Mouse (Mus musculus) heart, postnatal 4 days (tissue): ENCODE measurements around the gene Des. TPM values are rescaled to one million over a fixed set of nuclear protein-coding genes. Genes with fewer than 3 reads are reported as not detected.

Source experiments
- DNase-seq: peaks from one replicate; pipeline ENCODE4 v3.0.0; 2021
- total RNA-seq, 2 experiments: library from RNA; stranded (reverse); gene quantifications; 2 replicates each; pipeline ENCODE4 v1.2.3; 2021

The Des gene
- total RNA-seq, 2 experiments from 2014 or later = 742 to 747 TPM

- DNase-seq = no peak
These were observed 24.5 kb downstream of the Des start for GRCm38 (mm10) chr1:75384470-75385141.

GRCm38 (mm10) chr1:75385142-75385730 lies 25.1 kb downstream of the Des start:
- DNase-seq = no peak

- DNase-seq = no peak
These were observed 26.0 kb downstream of the Des start for GRCm38 (mm10) chr1:75386149-75386548.

- peak; percentile 42 for DNase-seq
These were observed 27.4 kb downstream of the Des start for GRCm38 (mm10) chr1:75387469-75387928.

DNA sequence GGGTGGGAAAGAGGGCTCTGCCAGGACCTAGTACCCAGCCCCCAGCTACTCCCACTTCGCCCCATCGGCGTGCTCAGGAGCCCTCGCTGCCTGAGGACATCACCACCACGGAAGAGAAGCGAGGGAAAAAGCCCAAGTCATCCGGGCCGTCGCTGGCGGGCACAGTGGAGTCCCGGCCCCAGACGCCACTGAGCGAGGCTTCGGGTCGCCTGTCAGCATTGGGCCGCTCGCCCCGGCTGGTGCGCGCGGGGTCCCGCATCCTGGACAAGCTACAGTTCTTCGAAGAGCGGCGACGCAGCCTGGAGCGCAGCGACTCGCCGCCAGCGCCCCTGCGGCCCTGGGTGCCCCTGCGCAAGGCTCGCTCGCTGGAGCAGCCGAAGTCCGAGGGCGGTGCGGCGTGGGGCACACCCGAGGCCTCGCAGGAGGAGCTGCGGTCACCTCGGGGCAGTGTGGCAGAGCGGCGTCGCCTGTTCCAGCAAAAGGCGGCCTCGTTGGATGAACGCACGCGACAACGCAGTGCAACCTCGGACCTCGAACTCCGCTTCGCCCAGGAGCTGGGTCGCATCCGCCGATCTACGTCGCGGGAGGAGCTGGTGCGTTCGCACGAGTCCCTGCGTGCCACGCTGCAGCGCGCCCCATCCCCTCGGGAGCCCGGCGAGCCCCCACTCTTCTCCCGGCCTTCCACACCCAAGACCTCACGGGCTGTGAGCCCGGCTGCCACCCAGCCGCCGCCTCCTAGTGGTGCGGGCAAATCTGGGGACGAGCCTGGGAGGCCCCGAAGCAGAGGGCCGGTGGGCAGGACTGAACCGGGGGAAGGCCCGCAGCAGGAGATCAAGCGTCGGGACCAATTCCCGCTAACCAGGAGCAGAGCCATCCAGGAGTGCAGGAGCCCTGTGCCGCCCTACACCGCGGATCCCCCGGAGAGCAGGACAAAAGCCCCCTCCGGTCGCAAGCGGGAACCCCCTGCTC lies 28.1 kb downstream of the Des start:
- no peak for DNase-seq

DNA sequence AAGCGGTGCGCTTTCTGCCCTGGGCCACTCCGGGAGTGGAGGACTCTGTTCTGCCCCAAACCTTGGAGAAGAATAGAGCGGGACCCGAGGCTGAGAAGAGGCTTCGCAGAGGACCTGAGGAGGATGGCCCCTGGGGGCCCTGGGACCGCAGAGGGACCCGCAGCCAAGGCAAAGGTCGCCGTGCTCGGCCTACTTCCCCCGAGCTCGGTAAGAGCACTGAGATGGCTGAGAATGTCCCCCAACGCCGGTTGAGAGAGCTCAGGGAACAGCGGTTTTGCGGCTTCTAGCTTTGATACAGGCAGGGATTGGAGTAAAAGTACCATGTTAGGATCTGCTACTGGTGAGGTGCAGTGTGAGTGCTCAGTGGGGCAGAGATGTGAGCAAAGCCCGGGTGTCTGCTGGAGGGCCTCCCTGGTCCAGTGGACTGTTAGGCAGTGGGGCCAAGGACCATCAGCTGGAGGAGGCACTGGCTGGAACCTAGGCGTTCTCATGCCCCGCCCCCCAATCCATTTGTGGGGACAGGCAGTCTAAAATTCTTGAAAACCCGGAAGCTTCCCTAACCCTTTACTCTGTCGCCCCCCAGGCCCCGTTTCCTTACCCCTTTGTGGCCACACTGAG lies 28.9 kb downstream of the Des start:
- DNase-seq = no peak

DNA sequence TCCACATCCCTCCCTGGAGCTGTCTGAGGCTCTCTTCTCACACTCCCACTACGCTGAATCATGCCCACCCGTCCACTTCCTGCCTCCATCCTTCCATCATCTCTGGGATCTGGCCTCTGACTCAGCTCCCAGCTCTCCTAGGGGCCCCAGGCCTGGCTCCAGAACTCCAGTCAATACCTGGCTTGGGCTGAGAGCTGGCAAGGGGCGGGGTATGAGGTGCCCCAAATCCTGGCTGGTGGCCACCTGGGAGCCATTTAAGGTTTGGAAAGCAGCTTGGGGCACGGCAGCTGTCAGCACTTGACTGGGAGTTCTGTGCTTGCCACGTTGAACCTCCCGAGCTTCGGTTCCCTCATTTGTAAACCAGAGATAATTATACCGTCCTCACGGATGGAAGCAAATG lies 33.0 kb downstream of the Des start:
- DNase-seq = peak; percentile 92

DNA sequence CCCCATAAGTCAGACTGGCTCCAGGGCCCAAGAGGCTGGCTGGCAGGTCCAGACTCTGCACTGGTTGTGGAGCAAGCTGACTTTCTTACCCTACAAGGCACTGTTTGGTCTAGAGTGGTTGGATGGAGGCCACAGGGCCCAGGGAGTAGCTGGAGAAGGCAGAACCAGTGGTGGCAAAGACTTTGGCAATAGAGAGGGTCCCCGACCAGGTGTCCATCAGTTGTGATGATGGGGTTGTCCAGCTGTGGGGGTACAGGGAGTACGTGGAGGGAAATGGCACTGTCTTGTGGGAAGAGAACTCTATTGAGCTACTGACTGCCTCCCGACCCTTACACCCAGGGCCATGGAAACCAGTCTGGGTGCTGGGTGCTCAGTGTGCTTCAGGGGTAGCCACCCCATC lies 33.7 kb downstream of the Des start:
- no peak for DNase-seq

GRCm38 (mm10) chr1:75398761-75399402 lies 38.8 kb downstream of the Des start:
- DNase-seq = peak; percentile 89

DNA sequence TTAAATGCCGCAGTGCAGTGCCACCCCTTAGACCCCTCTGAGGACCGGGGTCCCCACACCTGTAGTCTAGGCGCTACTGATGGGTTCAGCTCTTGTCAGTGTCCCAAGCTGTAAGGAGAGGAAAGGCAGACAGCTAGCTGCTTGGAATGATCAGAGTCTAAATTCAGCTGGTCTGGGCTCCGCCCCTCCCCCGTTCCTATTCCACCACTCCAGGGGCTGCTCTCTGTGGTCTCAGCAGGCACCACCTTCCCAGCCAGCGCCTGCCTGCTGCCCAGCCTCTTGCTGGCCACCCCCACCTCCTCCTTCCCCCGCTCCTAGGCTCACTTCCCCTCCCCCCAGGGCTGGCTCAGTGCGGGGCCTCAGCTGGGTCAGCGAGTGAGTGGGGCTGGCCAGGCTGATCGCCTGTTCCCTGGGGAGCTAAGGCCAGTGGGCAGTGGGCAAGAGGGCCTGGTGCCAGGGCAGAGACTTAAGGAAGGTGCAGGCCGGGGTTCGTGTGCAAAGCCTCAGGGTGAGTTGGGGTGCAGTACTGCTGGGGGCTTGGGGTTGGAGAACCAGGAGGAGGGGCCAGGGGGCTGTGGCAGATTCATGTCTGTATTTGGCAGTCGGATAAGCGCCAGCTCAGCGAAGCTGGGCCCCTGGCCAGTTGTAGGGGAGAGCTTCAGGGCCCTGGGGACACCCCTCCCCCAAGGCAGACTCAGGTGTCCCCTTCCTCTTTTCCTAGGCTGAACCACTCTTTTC lies 39.8 kb downstream of the Des start:
- peak; percentile 91 for DNase-seq

DNA sequence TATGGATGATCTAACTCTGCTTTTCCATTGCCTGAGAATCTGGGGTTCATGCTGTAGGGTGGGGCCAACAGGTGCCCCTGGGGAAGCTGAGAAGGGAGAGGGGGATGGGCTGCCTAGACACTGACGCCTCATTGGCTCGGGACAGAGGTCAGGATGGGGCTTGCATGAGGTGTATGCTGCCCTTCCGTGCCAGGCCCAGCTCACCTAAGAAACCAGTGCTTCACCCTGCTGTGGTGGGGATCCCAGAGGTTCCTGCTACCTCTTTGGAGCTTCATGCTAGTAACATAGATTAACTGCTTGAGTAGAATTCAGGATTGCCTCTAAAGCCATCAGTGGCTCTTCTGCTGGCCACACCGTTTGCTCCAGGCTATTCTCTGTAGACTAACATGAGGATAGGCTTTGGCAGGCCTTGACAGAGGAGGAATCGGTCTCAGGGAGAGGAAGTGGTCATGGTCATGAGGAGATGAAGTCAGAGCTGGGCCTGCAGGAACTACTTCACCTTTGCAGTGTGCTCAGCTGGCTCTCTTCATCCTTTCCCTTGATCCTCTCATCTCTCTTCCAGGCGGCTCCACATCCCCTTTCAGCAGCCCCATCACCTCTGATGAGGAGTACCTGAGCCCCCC lies 40.5 kb downstream of the Des start:
- DNase-seq = no peak

DNA sequence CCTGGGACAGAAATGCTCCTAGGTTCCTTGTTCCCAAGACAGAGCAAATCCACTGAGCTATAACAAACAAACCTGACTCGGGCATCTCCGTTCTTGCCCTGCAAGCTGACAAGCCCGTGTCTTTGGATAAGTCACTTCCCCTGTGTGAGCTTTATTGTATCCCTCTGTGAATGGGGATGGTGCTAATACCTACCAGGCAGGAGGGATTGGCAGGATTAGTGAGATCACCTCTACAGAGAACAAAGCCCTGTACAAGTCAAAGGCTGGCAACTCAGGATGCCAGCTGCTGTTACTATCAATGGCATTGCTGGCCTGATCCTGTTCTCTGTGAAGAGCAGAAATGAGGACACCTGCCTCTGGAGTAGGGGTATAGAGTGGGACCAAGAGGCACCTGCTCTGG lies 45.4 kb downstream of the Des start:
- DNase-seq = no peak

- DNase-seq = no peak
These were observed 46.0 kb downstream of the Des start for GRCm38 (mm10) chr1:75406173-75406572.

DNA sequence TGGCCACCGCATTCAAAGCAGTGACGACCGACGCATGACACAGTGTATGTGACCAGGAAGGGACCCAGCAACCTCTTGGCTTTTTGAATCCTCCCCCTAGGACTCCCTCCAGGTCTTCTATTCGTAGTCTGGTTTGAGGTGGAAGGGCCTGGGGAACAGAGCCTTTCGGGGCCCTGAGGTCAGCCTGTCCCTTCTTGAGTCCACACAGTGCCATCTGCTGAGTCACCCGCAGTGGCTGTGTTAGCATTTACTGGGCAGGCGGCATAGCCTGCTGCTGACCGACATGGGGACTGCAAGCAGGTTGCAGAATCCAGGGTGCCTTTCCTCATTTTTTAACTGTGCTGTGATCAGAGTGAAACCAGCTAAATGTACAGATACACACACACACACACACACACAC lies 46.9 kb downstream of the Des start:
- no peak for DNase-seq

- DNase-seq = no peak
These were observed 48.1 kb downstream of the Des start for GRCm38 (mm10) chr1:75408210-75408609.

GRCm38 (mm10) chr1:75409950-75410349 lies 49.8 kb downstream of the Des start:
- no peak for DNase-seq

GRCm38 (mm10) chr1:75412196-75412595 lies 52.1 kb downstream of the Des start:
- no peak for DNase-seq

DNA sequence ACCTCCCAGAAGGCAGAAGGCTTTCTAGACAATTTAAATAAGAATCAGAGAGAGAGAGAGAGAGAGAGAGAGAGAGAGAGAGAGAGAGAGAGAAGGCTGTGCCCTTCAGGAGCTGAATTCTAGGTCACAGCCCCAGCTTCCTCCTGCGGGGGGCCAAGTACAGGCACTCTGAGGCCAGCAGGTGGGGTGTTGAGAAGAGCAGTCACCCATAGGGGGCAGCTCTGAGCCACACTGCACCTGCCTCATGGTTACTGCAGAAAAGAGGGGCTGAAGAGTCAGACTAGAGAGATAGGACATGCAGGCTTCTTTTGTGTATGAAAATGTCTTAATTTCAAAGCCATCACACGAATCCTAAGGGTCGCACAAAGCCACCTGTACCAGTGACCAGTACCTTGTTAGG lies 53.6 kb downstream of the Des start:
- peak; percentile 73 for DNase-seq
